Mouse (Mus musculus) lung, postnatal 0 days (tissue): Measurements from ENCODE around the gene Ptcra.
"Not testable (repeated sequence)": the region's sequence is repeated elsewhere in the genome, so short reads cannot be mapped to it uniquely, and the experiment has no call there.

ENCODE experiments used
- CTCF ChIP-seq: IDR thresholded peaks from 2 replicates; pipeline ENCODE4 v1.5.1; 2016; ENCODE audit warnings: antibody characterized with exemption, mild to moderate bottlenecking
- EP300 ChIP-seq: IDR thresholded peaks from 2 replicates; pipeline ENCODE4 v1.6.1; 2016; ENCODE audit warnings: antibody characterized with exemption, mild to moderate bottlenecking, control low read depth

DNA sequence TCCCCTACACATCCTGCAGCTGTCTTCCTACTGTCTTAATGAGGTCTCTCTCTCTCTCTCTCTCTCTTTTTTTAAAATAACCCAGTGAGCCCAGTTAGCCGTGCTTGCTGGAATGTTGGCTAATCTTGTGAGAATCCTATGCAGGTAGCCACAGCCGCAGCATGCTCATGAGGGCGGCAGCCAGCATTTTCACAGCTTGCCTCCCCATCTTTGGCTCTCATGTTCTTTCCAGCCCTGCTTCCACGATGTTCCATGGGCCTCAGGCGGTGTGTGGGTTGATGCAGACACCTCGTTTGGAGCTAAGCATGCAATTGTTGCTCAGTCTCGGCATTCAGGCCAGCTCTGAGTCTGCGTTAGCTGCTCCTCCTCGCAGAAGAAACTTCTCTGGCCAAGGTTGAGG lies 1.4 kb upstream of the Ptcra start:
- TF ChIP-seq CTCF, EP300: not testable (repeated sequence)
